Mouse (Mus musculus): Measurements from ENCODE around the gene Tmem144. TPM values are rescaled to one million over a fixed set of nuclear protein-coding genes. Genes with fewer than 3 reads are reported as not detected.

Gene Tmem144
- polyA plus RNA-seq, 1 experiment = not detected

DNA sequence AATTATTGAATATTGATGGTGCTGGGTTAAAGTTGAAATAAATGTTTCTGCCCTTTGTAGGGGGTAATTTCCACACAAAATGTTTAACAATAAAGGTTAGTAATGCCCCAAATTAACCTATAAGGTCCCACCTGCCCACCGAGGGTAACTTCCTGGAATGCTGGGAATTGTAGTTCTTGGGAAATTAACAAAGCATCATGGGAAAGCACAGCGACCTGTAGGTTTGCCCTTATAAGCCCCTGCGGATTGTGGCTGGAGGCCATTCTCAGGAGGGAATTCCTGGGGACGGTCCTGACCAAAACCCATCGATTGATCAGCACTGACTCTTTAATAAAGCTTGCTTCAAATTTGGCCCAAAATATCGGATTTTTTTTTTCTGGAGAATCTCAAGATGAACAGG, 1.9 kb downstream of the Tmem144 start:
- TF ChIP-seq POLR2A (IDR thresholded peaks at IDR 0.05; ENCODE audit: borderline replicate concordance, control insufficient read depth, low read depth, low read length) = no peak
- no peak for TF ChIP-seq CTCF (IDR thresholded peaks at IDR 0.05; ENCODE audit: control insufficient read depth, insufficient read depth, low read length)
- H3K27ac ChIP-seq (ENCODE audit: control insufficient read depth, insufficient read depth, low read depth, low read length, poor library complexity) = no peak overlapping the region
- no peak overlapping the region for H3K4me3 ChIP-seq (replicated peaks; ENCODE audit: control insufficient read depth, low read depth, low read length)
- H3K4me1 ChIP-seq (ENCODE audit: control insufficient read depth, insufficient read depth, low read length) = no peaks in the 10 kb centered on the region
- WGBS = 68% methylated on average over 6 of the region's 6 CpGs

DNA sequence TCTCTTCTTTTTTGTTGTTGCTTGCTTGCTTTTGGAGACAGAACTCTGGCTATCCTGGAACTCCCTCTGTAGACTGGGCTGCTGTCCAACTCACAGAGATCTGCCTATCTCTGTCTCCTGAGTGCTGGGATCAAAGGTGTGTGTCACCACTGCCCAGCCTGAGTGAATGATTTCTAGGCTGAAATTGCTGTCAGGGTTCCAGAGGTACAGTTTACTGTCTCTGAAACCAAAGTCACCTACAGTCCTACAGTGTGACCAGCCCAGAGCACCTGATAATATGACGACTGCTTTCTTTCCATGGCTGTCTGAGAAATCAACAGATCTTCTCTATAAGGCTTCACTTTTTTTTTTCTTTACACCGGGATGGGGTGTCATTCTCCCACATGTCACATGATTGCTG, 3.0 kb downstream of the Tmem144 start:
- Histone ChIP-seq H3K4me3 (replicated peaks; ENCODE audit: control insufficient read depth, low read depth, low read length) (no peak overlapping the region), H3K4me1 (ENCODE audit: control insufficient read depth, insufficient read depth, low read length) (no peaks in the 10 kb centered on the region), H3K27ac (ENCODE audit: control insufficient read depth, insufficient read depth, low read depth, low read length, poor library complexity) (no peak overlapping the region)
- TF ChIP-seq POLR2A (IDR thresholded peaks at IDR 0.05; ENCODE audit: borderline replicate concordance, control insufficient read depth, low read depth, low read length) (no peak), CTCF (IDR thresholded peaks at IDR 0.05; ENCODE audit: control insufficient read depth, insufficient read depth, low read length) (no peak)
- WGBS = 75% methylated on average over 2 of the region's 2 CpGs

DNA sequence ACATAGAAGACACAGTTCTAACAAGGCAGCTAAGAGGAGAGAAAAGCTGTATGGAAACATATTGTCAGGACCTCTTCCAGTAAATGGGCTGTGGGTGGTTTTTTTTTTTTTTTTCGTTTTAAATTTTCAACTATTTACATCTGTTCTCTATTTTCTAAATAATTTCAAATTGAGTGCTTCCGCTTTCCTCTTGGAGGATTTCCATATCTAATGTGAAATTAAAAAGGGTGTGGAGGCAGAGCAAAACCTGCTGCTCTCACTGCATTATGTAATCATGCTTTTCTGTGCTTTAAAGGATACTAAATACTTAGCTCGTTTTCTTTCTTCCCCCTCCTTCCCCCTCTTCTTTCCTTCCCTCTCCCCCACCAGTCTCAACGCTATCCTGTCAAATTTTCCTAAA, 3.7 kb downstream of the Tmem144 start:
- no peak overlapping the region for H3K4me3 ChIP-seq (replicated peaks; ENCODE audit: control insufficient read depth, low read depth, low read length)

DNA sequence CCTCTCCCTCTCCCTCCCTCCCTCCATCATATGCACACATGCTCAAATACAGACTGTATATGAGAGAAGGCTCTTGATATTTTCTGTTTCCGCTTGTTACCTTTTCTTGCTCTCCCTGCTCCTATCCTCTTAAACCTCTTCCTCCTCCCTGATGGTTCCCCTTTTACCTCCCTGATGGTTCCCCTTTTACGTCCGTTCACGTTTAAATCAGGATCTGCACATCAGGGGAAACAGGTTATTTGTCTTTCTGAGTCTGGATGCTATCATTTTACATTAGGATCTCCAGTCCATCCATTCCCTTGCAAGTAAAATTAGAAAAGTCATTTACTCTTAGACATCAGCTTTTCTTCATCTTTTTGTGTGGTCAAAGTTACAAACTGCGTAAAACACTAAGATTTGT, 5.9 kb downstream of the Tmem144 start:
- no peak overlapping the region for H3K4me3 ChIP-seq (replicated peaks; ENCODE audit: control insufficient read depth, low read depth, low read length)
- 24% methylated on average over 5 of the region's 5 CpGs for whole genome bisulfite sequencing
- peaks cover 2% of the 10 kb centered on the region; the same call in 1 of the 2 replicates for H3K4me1 ChIP-seq (ENCODE audit: control insufficient read depth, insufficient read depth, low read length)
- no peak for TF ChIP-seq CTCF (IDR thresholded peaks at IDR 0.05; ENCODE audit: control insufficient read depth, insufficient read depth, low read length)
- no peak for TF ChIP-seq POLR2A (IDR thresholded peaks at IDR 0.05; ENCODE audit: borderline replicate concordance, control insufficient read depth, low read depth, low read length)
- H3K27ac ChIP-seq (ENCODE audit: control insufficient read depth, insufficient read depth, low read depth, low read length, poor library complexity) = no peak overlapping the region

More for the DNA sequence above, 3.7 kb downstream of the Tmem144 start:
- no peak for TF ChIP-seq CTCF (IDR thresholded peaks at IDR 0.05; ENCODE audit: control insufficient read depth, insufficient read depth, low read length)
- TF ChIP-seq POLR2A (IDR thresholded peaks at IDR 0.05; ENCODE audit: borderline replicate concordance, control insufficient read depth, low read depth, low read length) = no peak
- H3K4me1 ChIP-seq (ENCODE audit: control insufficient read depth, insufficient read depth, low read length) = peaks cover under 1% of the 10 kb centered on the region; the same call in 1 of the 2 replicates
- H3K27ac ChIP-seq (ENCODE audit: control insufficient read depth, insufficient read depth, low read depth, low read length, poor library complexity) = no peak overlapping the region
- WGBS = 45% methylated on average over 4 of the region's 4 CpGs

DNA sequence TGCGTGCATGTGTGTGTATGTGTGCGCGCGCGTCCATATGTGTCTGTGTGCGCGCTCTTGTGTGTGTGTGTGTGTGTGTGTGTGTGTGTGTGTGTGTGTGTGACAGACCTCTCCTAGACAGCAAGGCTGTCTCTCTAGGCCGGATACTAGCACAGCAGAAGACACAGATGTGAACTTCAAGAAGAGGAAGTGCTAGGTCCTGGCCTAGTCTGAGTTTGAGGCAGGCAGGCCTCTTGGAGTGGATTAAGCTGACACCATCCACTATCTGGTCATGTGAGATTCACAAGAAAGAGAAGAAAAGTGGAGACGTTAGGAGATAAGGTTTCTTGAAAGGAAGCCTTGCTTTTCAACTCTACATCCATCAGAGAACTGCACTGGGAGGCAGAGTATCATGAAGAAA, 8.6 kb downstream of the Tmem144 start:
- H3K27ac ChIP-seq (ENCODE audit: control insufficient read depth, insufficient read depth, low read depth, low read length, poor library complexity) = no peak overlapping the region
- WGBS = 61% methylated on average over 9 of the region's 9 CpGs
- no peak overlapping the region for H3K4me3 ChIP-seq (replicated peaks; ENCODE audit: control insufficient read depth, low read depth, low read length)
- TF ChIP-seq CTCF (IDR thresholded peaks at IDR 0.05; ENCODE audit: control insufficient read depth, insufficient read depth, low read length) = no peak
- peaks cover 2% of the 10 kb centered on the region; the same call in 1 of the 2 replicates for H3K4me1 ChIP-seq (ENCODE audit: control insufficient read depth, insufficient read depth, low read length)

DNA sequence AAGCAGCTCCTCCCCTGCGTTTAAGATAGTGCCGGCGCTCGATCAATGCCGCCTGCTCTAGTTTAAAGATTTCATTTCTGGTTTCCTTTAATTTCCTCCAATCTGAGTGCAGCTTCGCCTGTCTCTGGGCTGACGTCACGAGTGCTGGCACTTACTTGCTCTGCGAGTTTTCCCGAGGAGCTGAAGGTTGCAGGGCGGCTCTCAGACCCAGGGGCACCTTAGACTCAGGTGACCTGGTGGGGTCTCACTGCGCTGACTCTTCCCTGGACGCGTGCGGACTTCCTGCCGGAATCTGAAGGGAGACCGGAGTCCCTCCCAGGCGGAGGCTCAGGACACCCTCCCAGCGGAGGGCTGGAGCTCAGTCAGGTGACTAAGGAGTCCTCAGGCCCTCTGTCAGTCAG, 10.0 kb downstream of the Tmem144 start:
- TF ChIP-seq CTCF (IDR thresholded peaks at IDR 0.05; ENCODE audit: control insufficient read depth, insufficient read depth, low read length) (no peak), POLR2A (IDR thresholded peaks at IDR 0.05; ENCODE audit: borderline replicate concordance, control insufficient read depth, low read depth, low read length) (no peak)
- WGBS = under 1% methylated on average over 19 of the region's 19 CpGs
- Histone ChIP-seq H3K4me1 (ENCODE audit: control insufficient read depth, insufficient read depth, low read length) (peaks cover 2% of the 10 kb centered on the region; the same call in 1 of the 2 replicates), H3K27ac (ENCODE audit: control insufficient read depth, insufficient read depth, low read depth, low read length, poor library complexity) (peak overlapping the region; percentile 44; the same call in 1 of the 2 replicates), H3K4me3 (replicated peaks; ENCODE audit: control insufficient read depth, low read depth, low read length) (peak overlapping the region; percentile 65)

DNA sequence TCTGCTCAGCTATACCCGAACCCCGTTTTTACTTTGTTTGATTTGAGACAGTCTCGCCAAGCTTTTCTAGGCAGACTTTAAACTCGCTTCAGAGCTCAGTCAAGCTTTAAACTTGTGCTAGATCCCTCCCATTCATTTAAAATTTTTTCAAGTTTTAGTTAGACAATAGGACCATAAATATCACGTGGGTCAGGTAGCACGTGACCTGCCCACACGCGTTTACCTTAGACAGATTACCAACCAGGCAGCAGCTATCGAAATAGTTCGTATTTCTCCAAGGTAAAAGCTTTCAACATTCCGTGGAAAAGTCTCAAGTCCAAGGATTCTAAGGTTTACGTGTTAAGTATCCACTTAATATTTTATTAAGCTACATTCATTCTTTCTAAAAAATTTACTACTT, 10.4 kb downstream of the Tmem144 start:
- 3% methylated on average over 12 of the region's 12 CpGs for WGBS
- TF ChIP-seq POLR2A (IDR thresholded peaks at IDR 0.05; ENCODE audit: borderline replicate concordance, control insufficient read depth, low read depth, low read length) (no peak), CTCF (IDR thresholded peaks at IDR 0.05; ENCODE audit: control insufficient read depth, insufficient read depth, low read length) (no peak)
- Histone ChIP-seq H3K27ac (ENCODE audit: control insufficient read depth, insufficient read depth, low read depth, low read length, poor library complexity) (no peak overlapping the region), H3K4me3 (replicated peaks; ENCODE audit: control insufficient read depth, low read depth, low read length) (peak overlapping the region; percentile 75), H3K4me1 (ENCODE audit: control insufficient read depth, insufficient read depth, low read length) (peaks cover 2% of the 10 kb centered on the region; the same call in 1 of the 2 replicates)

DNA sequence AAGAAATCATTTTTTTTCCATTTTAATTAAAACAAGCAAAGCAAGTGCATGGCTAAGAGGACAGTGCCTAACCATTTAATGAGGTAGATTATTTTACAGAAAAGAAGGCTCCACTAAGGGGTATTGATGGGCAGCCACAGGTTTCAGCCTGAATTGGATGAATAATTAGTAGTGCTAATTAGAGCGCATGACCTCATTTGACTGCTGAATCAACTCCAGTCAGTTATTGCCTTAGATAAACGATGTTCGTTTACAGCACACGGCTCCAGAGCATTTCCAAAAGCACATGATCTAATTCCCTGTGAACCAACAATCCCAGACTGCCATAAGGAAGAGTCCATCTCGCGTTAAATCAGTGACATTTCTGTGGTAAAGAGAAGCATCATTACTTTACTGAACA, 11.1 kb downstream of the Tmem144 start:
- Histone ChIP-seq H3K27ac (ENCODE audit: control insufficient read depth, insufficient read depth, low read depth, low read length, poor library complexity) (no peak overlapping the region), H3K4me1 (ENCODE audit: control insufficient read depth, insufficient read depth, low read length) (peaks cover 2% of the 10 kb centered on the region; the same call in 1 of the 2 replicates), H3K4me3 (replicated peaks; ENCODE audit: control insufficient read depth, low read depth, low read length) (no peak overlapping the region)
- 70% methylated on average over 6 of the region's 6 CpGs for WGBS
- TF ChIP-seq POLR2A (IDR thresholded peaks at IDR 0.05; ENCODE audit: borderline replicate concordance, control insufficient read depth, low read depth, low read length) = no peak
- TF ChIP-seq CTCF (IDR thresholded peaks at IDR 0.05; ENCODE audit: control insufficient read depth, insufficient read depth, low read length) = no peak

DNA sequence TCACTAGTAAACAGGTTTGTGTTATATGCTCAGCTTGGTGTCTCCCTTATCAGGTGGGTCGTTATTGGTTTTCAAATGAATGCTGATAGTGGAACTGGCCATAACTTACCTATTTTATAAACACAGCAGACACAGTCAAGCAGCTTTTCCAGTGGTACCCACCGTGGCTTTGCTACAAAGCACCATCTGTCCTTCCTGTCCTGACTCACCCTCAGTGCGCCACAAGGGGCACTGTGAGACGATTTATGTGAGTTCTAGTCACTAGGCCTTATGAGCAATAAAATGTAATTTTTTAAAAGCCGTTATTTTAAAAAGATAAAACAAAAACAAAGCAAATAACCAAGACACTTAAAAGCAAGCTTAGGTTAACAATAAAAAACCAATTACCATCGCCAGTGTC, 13.8 kb downstream of the Tmem144 start:
- H3K27ac ChIP-seq (ENCODE audit: control insufficient read depth, insufficient read depth, low read depth, low read length, poor library complexity) = no peak overlapping the region
- H3K4me1 ChIP-seq (ENCODE audit: control insufficient read depth, insufficient read depth, low read length) = peaks cover 1% of the 10 kb centered on the region; the same call in 1 of the 2 replicates
- WGBS = 44% methylated on average over 6 of the region's 6 CpGs
- H3K4me3 ChIP-seq (replicated peaks; ENCODE audit: control insufficient read depth, low read depth, low read length) = no peak overlapping the region
- peak; percentile 43; the same call in 1 of the 2 replicates for TF ChIP-seq CTCF (IDR thresholded peaks at IDR 0.05; ENCODE audit: control insufficient read depth, insufficient read depth, low read length)
- no peak for TF ChIP-seq POLR2A (IDR thresholded peaks at IDR 0.05; ENCODE audit: borderline replicate concordance, control insufficient read depth, low read depth, low read length)
